Comparison of ENCODE assay signal across 8 mouse cellular contexts in the genomic region with DNA sequence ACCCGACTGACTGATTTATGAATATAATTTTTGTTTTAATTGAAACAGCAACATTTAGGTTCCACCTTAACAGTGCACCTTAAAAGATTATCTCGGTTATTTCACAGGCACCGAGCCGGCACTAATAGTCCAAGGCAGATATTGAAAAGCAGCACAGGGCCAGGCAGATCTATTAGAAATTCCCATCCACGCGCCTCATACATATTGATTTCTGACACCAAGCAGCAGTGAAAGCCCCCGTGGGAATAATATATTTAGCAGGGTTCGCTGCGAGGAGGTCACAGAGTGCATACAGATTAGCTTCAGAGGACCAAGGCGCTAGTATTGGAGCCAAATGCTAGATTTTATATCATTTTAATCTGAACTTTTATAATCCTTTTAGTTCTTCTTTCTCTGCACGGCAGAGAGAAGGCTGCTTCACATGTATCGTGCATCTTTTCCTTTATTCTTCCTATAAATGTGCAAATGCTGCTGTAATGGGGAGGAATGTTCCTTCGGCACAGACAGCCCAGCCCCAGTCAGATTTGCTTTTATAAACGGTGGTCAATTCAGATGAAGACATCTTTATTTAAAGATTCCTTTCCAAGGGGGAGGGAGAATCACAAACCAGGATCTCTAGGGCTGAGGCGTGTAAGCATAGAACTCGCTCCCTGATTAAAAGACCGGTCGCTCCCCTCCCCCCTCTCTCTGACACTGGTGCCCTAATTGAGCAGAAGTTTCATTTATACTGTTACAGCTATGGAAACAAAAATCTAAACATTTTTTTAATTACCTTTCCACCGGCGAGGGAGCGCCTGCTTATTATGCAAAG.
DNase-seq lines count a peak whose midpoint lies in the region; ATAC-seq and TF ChIP-seq lines count a peak whose summit lies in the region.

No protein-coding gene starts in this region.

- no peaks in the 10 kb centered on the region for H3K36me3 ChIP-seq in heart, embryonic 13.5 days
- no peaks in the 10 kb centered on the region for H3K36me3 ChIP-seq in limb, embryonic 10.5 days
- H3K36me3 ChIP-seq in stomach, embryonic 15.5 days, result no peaks in the 10 kb centered on the region

- no peak for TF ChIP-seq POLR2A in cortical plate, adult 2 months (IDR thresholded peaks at IDR 0.05; ENCODE audit: extremely low read depth, insufficient read depth, low read length)

- intact Hi-C loops in left cerebral cortex, postnatal 10 days (cut with DNase I), result no loop called here

- H3K9me3 ChIP-seq in heart, embryonic 13.5 days, result no peaks in the 10 kb centered on the region
- no peaks in the 10 kb centered on the region for H3K9me3 ChIP-seq in limb, embryonic 10.5 days (replicated peaks)
- no peaks in the 10 kb centered on the region for H3K9me3 ChIP-seq in stomach, embryonic 15.5 days

- WGBS in heart, embryonic 13.5 days, result 19% methylated on average over 21 of the region's 21 CpGs
- 39% methylated on average over 21 of the region's 21 CpGs for WGBS in limb, embryonic 10.5 days
- 21% methylated on average over 21 of the region's 21 CpGs for WGBS in stomach, embryonic 15.5 days

- H3K4me3 ChIP-seq in cortical plate, adult 2 months (ENCODE audit: insufficient read depth, low read length), result peak overlapping the region; percentile 43
- H3K4me3 ChIP-seq in heart, embryonic 13.5 days, result peak overlapping the region; percentile 50
- peak overlapping the region; percentile 31 for H3K4me3 ChIP-seq in limb, embryonic 10.5 days
- H3K4me3 ChIP-seq in stomach, embryonic 15.5 days (replicated peaks), result peak overlapping the region; percentile 23; the same call in 1 of the 2 replicates

- no peak for ATAC-seq in heart, embryonic 13.5 days (ENCODE audit: extremely low read depth, insufficient number of reproducible peaks, low FRiP score, low TSS enrichment)
- no peak for ATAC-seq in stomach, embryonic 15.5 days (ENCODE audit: insufficient read depth, low FRiP score, low read depth)

- H3K27ac ChIP-seq in cortical plate, adult 2 months (ENCODE audit: insufficient read depth, low read length), result no peak overlapping the region
- H3K27ac ChIP-seq in heart, embryonic 13.5 days (replicated peaks), result no peak overlapping the region
- peak overlapping the region; percentile 25 for H3K27ac ChIP-seq in limb, embryonic 10.5 days
- no peak overlapping the region for H3K27ac ChIP-seq in stomach, embryonic 15.5 days

- H3K4me2 ChIP-seq in heart, embryonic 13.5 days, result peak overlapping the region; percentile 72
- peak overlapping the region; percentile 52 for H3K4me2 ChIP-seq in stomach, embryonic 15.5 days

- no peaks in the 10 kb centered on the region for H3K27me3 ChIP-seq in heart, embryonic 13.5 days (replicated peaks)
- H3K27me3 ChIP-seq in limb, embryonic 10.5 days (ENCODE audit: low read depth, poor library complexity, severe bottlenecking), result no peaks in the 10 kb centered on the region
- no peaks in the 10 kb centered on the region for H3K27me3 ChIP-seq in stomach, embryonic 15.5 days (replicated peaks)

- H3K4me1 ChIP-seq in cortical plate, adult 2 months (ENCODE audit: control insufficient read depth, insufficient read depth, low read length), result peaks cover 2% of the 10 kb centered on the region; the same call in 1 of the 2 replicates
- peaks cover 28% of the 10 kb centered on the region for H3K4me1 ChIP-seq in heart, embryonic 13.5 days
- H3K4me1 ChIP-seq in limb, embryonic 10.5 days, result peaks cover 50% of the 10 kb centered on the region
- peaks cover 3% of the 10 kb centered on the region; the same call in 1 of the 2 replicates for H3K4me1 ChIP-seq in stomach, embryonic 15.5 days

- peak; percentile 25 to 31 for DNase-seq in left cerebral cortex, postnatal 10 days (ENCODE audit: extremely low spot score in 1 of 2, low spot score in 2 of 2)
- DNase-seq in left cerebral cortex, adult 11 months (ENCODE audit: low spot score), result no peak
- no peak for DNase-seq in limb, embryonic 10.5 days (ENCODE audit: low spot score)
- no peak for DNase-seq in urinary bladder, postnatal 14 days (ENCODE audit: low spot score)
- DNase-seq in thymus, postnatal 14 days, result no peak

- no peak for TF ChIP-seq CTCF in cortical plate, adult 2 months (IDR thresholded peaks at IDR 0.05; ENCODE audit: extremely low read depth, insufficient read depth, low read length)

- H3K9ac ChIP-seq in heart, embryonic 13.5 days, result peak overlapping the region; percentile 67
- H3K9ac ChIP-seq in stomach, embryonic 15.5 days, result no peak overlapping the region

Comparison
In these comparisons a context has a peak if more than half of its experiments do, and no peak if none do; other contexts are left out.
1. DNase-seq: peak in left cerebral cortex, postnatal 10 days (2 of 2); none in left cerebral cortex, adult 11 months (single experiment), limb, embryonic 10.5 days (single experiment), urinary bladder, postnatal 14 days (single experiment) and thymus, postnatal 14 days (single experiment).
2. Peak in every context shown above with its lines, with median percentiles within 50 percentile points of each other: H3K4me3 ChIP-seq.